ENCODE assay signal across 8 mouse cellular contexts in genomic region chr15:12374916-12375315, GRCm38 (mm10). TPM values are rescaled to one million over a fixed set of nuclear protein-coding genes. Genes with fewer than 3 reads are reported as not detected.
DNase-seq lines count a peak whose midpoint lies in the region; ATAC-seq lines count a peak whose summit lies in the region.

No protein-coding gene starts in this region.

- peaks cover 12% of the 10 kb centered on the region in 2 experiments; a peak in 3 of 4 replicates for H3K4me1 ChIP-seq in heart, embryonic 14.5 days (ENCODE audit: control insufficient read depth in 2 of 2, insufficient read depth in 2 of 2, low read length in 2 of 2)
- peaks cover 13% of the 10 kb centered on the region for H3K4me1 ChIP-seq in hindbrain, embryonic 15.5 days (replicated peaks)
- peaks cover 28% of the 10 kb centered on the region for H3K4me1 ChIP-seq in midbrain, embryonic 13.5 days (replicated peaks)

- peak overlapping the region; percentile 59 for H3K9ac ChIP-seq in heart, embryonic 14.5 days (ENCODE audit: low read length)
- H3K9ac ChIP-seq in hindbrain, embryonic 15.5 days = no peak overlapping the region
- H3K9ac ChIP-seq in midbrain, embryonic 13.5 days (replicated peaks) = no peak overlapping the region

- peak overlapping the region; percentile 61 for H3K4me2 ChIP-seq in heart, embryonic 14.5 days (ENCODE audit: low read length)
- peak overlapping the region; percentile 51 for H3K4me2 ChIP-seq in hindbrain, embryonic 15.5 days
- peak overlapping the region; percentile 50 for H3K4me2 ChIP-seq in midbrain, embryonic 13.5 days (replicated peaks)

- H3K27me3 ChIP-seq in heart, embryonic 14.5 days (ENCODE audit: control insufficient read depth, insufficient read depth, low read length) = no peaks in the 10 kb centered on the region
- no peaks in the 10 kb centered on the region; the same call in 1 of the 2 replicates for H3K27me3 ChIP-seq in hindbrain, embryonic 15.5 days
- H3K27me3 ChIP-seq in midbrain, embryonic 13.5 days = peaks cover 4% of the 10 kb centered on the region; the same call in 1 of the 2 replicates

- H3K36me3 ChIP-seq in heart, embryonic 14.5 days (ENCODE audit: control insufficient read depth, insufficient read depth, low read length) = peaks cover 17% of the 10 kb centered on the region
- no peaks in the 10 kb centered on the region for H3K36me3 ChIP-seq in hindbrain, embryonic 15.5 days
- H3K36me3 ChIP-seq in midbrain, embryonic 13.5 days = peaks cover 4% of the 10 kb centered on the region; the same call in 1 of the 2 replicates

- DNase-seq in heart, adult 9 months (ENCODE audit: low spot score in 2 of 2) = no peak
- peak; percentile 50 for DNase-seq in ZHBTc4 (ENCODE audit: low read depth, low spot score)
- DNase-seq in natural killer cell, adult 2 months (ENCODE audit: low spot score in 2 of 2) = no peak
- DNase-seq in cerebellum, postnatal 25 days = no peak
- no peak for DNase-seq in adrenal gland, adult 8-10 months

- H3K4me3 ChIP-seq in heart, embryonic 14.5 days (ENCODE audit: control insufficient read depth in 1 of 2, insufficient read depth in 1 of 2, low read depth in 1 of 2, low read length in 2 of 2) = peak overlapping the region; percentile 33 to 41
- no peak overlapping the region for H3K4me3 ChIP-seq in hindbrain, embryonic 15.5 days
- H3K4me3 ChIP-seq in midbrain, embryonic 13.5 days (replicated peaks) = no peak overlapping the region; the same call in 1 of the 2 replicates

- 61% methylated on average over 18 of the region's 18 CpGs for WGBS in heart, embryonic 14.5 days
- WGBS in hindbrain, embryonic 15.5 days = 60% methylated on average over 18 of the region's 18 CpGs
- WGBS in midbrain, embryonic 13.5 days = 64% methylated on average over 18 of the region's 18 CpGs

- no peaks in the 10 kb centered on the region for H3K9me3 ChIP-seq in heart, embryonic 14.5 days (ENCODE audit: control insufficient read depth, low read length)
- no peaks in the 10 kb centered on the region for H3K9me3 ChIP-seq in hindbrain, embryonic 15.5 days
- H3K9me3 ChIP-seq in midbrain, embryonic 13.5 days = no peaks in the 10 kb centered on the region

- H3K27ac ChIP-seq in heart, embryonic 14.5 days (replicated peaks in 1 of 2; ENCODE audit: control insufficient read depth in 1 of 2, insufficient read depth in 1 of 2, low read depth in 2 of 2, low read length in 2 of 2) = peak overlapping the region; percentile 46 to 67; a peak in 3 of 4 replicates
- H3K27ac ChIP-seq in hindbrain, embryonic 15.5 days (replicated peaks) = no peak overlapping the region
- H3K27ac ChIP-seq in midbrain, embryonic 13.5 days = no peak overlapping the region

- ATAC-seq in heart, embryonic 14.5 days (ENCODE audit: insufficient number of reproducible peaks, insufficient read depth, low FRiP score, low read depth) = no peak
- no peak for ATAC-seq in hindbrain, embryonic 15.5 days (ENCODE audit: low FRiP score, low read depth)
- no peak for ATAC-seq in midbrain, embryonic 13.5 days

RNA-seq across cellular contexts. Expression of gene 1810049J17Rik, which starts 53.2 kb away (rescaled TPM):
- 0.54 TPM in 1 of 2 replicates, not detected in the other for polyA plus RNA-seq in heart, embryonic 14.5 days (2014; fragmentation: Nextera tagmentation; extraction: Ambion mirVana)
- 0.82 and 1.2 TPM in 2 replicates for polyA plus RNA-seq in hindbrain, embryonic 15.5 days (2015; fragmentation: Nextera tagmentation; extraction: Ambion mirVana)
- polyA plus RNA-seq in midbrain, embryonic 13.5 days (2015; fragmentation: Nextera tagmentation; extraction: Ambion mirVana) = 0.67 TPM in 1 of 2 replicates, not detected in the other
- total RNA-seq in adrenal gland, adult 8-10 months (2022) = 1 to 10 TPM in 1 of 4 experiments, under 1 TPM in 2, not detected in 1; 0.61 to 1.2 (median 0.75) TPM

RNA-seq across cellular contexts. Expression of gene Golph3, which starts 53.7 kb away (rescaled TPM):
- 85.4 and 87.7 TPM in 2 replicates for polyA plus RNA-seq in heart, embryonic 14.5 days (2014; fragmentation: Nextera tagmentation; extraction: Ambion mirVana)
- 69.9 and 71.4 TPM in 2 replicates for polyA plus RNA-seq in hindbrain, embryonic 15.5 days (2015; fragmentation: Nextera tagmentation; extraction: Ambion mirVana)
- polyA plus RNA-seq in midbrain, embryonic 13.5 days (2015; fragmentation: Nextera tagmentation; extraction: Ambion mirVana) = 68.6 and 70.8 TPM in 2 replicates
- 100 to 1,000 TPM; 109 to 136 (median 122) TPM for total RNA-seq in adrenal gland, adult 8-10 months (2022)

Comparison
In these comparisons a context has a peak if more than half of its experiments do, and no peak if none do; other contexts are left out.
1. H3K27ac ChIP-seq: peak in heart, embryonic 14.5 days (2 of 2); none in hindbrain, embryonic 15.5 days (single experiment) and midbrain, embryonic 13.5 days (single experiment).
2. H3K4me3 ChIP-seq: peak in heart, embryonic 14.5 days (2 of 2); none in hindbrain, embryonic 15.5 days (single experiment) and midbrain, embryonic 13.5 days (single experiment).
3. Peak in every context shown above with its lines, with median percentiles within 50 percentile points of each other: H3K4me2 ChIP-seq.